Mouse (Mus musculus) limb, embryonic 15.5 days (tissue): ENCODE data around the gene Pdxk. TPM values are rescaled to one million over a fixed set of nuclear protein-coding genes. Genes with fewer than 3 reads are reported as not detected.

Source experiments
- ATAC-seq: fragments of 200-750 bp; cut with Nextera tagmentation; 2 replicates; pipeline ENCODE4 v1.8.0; 2017; ENCODE audit warnings: low read depth, moderate TSS enrichment; ENCODE audit not compliant: insufficient number of reproducible peaks, low FRiP score, low TSS enrichment
- H3K27ac ChIP-seq: fragments of 300-500 bp; sonication (generic); 2 replicates; pipeline ENCODE4 v1.5.1; 2015; ENCODE audit warnings: moderate library complexity, mild to moderate bottlenecking, inconsistent platforms
- H3K27me3 ChIP-seq: fragments of 300-500 bp; sonication (generic); 2 replicates; pipeline ENCODE4 v1.6.1; 2015; ENCODE audit warnings: inconsistent platforms
- H3K36me3 ChIP-seq: fragments of 300-500 bp; sonication (generic); 2 replicates; pipeline ENCODE4 v1.6.1; 2015; ENCODE audit warnings: inconsistent platforms
- H3K4me1 ChIP-seq: fragments of 300-500 bp; sonication (generic); 2 replicates; pipeline ENCODE4 v1.6.1; 2015; ENCODE audit warnings: inconsistent platforms
- H3K4me2 ChIP-seq: fragments of 300-500 bp; sonication (generic); 2 replicates; pipeline ENCODE4 v1.6.1; 2015; ENCODE audit warnings: mild to moderate bottlenecking, inconsistent platforms
- H3K4me3 ChIP-seq: fragments of 300-500 bp; sonication (generic); 2 replicates; pipeline ENCODE4 v1.5.1; 2015; ENCODE audit warnings: mild to moderate bottlenecking, inconsistent platforms
- H3K9ac ChIP-seq: fragments of 300-500 bp; sonication (generic); 2 replicates; pipeline ENCODE4 v1.6.1; 2015; ENCODE audit warnings: inconsistent platforms
- H3K9me3 ChIP-seq: fragments of 300-500 bp; sonication (generic); 2 replicates; pipeline ENCODE4 v1.6.1; 2016; ENCODE audit warnings: inconsistent platforms
- WGBS: fragments of 180-500 bp; shearing (Covaris S2); methylation state at CpG from one replicate; pipeline ENCODE4 v1.1.7; 2015; 5-methylcytosine and 5-hydroxymethylcytosine counted together
- polyA plus RNA-seq: library from polyadenylated mRNA; unstranded; fragments of >200 nt; fragmentation: Nextera tagmentation; extraction: Ambion mirVana; gene quantifications from 2 replicates; pipeline ENCODE4 v1.2.1, GENCODE M21; 2015

The Pdxk gene
- polyA plus RNA-seq, 1 experiment from 2014 or later, result 13.1 TPM

DNA sequence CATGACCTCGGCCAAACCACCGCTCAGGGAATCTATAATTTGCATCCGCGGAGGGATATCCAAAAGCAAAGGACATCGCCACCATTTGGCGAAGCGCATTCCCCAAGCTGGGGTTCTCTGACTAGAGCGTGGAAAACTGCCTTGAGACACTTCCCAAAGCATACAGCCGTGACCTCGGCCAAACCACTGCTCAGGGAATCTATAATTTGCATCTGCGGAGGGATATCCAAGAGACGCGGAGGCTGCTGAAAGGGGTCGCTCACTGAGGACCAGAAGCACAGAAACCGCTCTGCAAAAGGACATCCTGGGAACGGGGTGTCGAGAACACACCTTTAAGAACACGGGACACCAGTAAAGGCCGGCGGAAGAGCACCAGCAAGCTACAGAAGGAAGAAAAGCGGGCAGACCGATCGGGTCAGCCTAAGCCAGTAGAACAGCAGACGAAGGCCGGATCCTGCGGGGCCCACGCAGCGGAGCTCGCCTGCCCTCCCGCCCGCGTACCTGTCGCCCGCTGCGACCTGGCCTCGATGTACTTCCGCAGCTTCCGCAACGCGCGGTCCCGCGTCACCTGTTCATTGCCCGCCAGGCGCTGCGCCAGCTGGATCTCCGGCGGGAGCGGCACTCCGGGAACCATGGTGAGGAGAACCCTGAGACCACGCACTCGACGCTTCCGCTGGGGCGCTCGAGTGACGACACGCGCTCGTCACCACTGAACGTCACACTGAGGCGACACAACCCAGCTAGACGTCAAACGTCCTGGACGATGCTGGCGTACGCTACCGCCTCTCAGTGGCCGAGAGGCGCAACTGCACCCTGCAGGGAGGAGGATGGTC is 52.2 kb downstream of the Pdxk start, which contains the start of gene Rrp1:
Rrp1 (minus strand) TSS at position 725 of the 833 bp plus-strand sequence.
- peak; percentile 81 for ATAC-seq
- Histone ChIP-seq H3K4me1 (peaks cover 17% of the 10 kb centered on the region), H3K9ac (peak within 1 kb of the TSS; percentile 96), H3K9me3 (no peaks in the 10 kb centered on the region), H3K27ac (peak within 1 kb of the TSS; percentile 91), H3K36me3 (peaks cover 36% of the 10 kb centered on the region), H3K4me2 (peak within 1 kb of the TSS; percentile 67), H3K27me3 (no peaks in the 10 kb centered on the region), H3K4me3 (peak within 1 kb of the TSS; percentile 99)
- WGBS, result under 1% methylated on average over 70 of the region's 70 CpGs

DNA sequence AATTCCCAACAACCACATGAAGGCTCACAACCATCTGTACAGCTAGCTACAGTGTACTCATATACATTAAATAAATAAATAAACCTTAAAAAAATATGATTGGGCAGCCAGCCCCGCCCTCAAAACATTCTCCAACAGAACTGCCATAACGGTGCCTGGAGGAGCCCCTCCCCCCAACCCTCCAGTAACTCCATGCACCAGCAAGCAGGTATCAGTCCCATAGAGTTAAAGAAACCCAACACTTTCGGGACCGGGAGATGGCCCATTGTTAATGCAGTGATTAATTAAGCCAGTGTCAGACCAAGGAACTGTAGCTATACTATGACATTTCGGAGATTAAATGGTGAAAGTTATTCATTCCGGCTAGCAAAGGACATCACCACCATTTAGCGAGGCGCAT is 52.9 kb downstream of the Pdxk start:
- H3K9ac ChIP-seq, result peak overlapping the region; percentile 96
- no peak for ATAC-seq
- peak overlapping the region; percentile 99 for H3K4me3 ChIP-seq
- H3K27me3 ChIP-seq, result no peaks in the 10 kb centered on the region
- H3K27ac ChIP-seq, result peak overlapping the region; percentile 91
- WGBS, result 13% methylated on average over 8 of the region's 8 CpGs
- H3K9me3 ChIP-seq, result no peaks in the 10 kb centered on the region
- peaks cover 43% of the 10 kb centered on the region for H3K36me3 ChIP-seq
- H3K4me2 ChIP-seq, result peak overlapping the region; percentile 67
- peaks cover 17% of the 10 kb centered on the region for H3K4me1 ChIP-seq

DNA sequence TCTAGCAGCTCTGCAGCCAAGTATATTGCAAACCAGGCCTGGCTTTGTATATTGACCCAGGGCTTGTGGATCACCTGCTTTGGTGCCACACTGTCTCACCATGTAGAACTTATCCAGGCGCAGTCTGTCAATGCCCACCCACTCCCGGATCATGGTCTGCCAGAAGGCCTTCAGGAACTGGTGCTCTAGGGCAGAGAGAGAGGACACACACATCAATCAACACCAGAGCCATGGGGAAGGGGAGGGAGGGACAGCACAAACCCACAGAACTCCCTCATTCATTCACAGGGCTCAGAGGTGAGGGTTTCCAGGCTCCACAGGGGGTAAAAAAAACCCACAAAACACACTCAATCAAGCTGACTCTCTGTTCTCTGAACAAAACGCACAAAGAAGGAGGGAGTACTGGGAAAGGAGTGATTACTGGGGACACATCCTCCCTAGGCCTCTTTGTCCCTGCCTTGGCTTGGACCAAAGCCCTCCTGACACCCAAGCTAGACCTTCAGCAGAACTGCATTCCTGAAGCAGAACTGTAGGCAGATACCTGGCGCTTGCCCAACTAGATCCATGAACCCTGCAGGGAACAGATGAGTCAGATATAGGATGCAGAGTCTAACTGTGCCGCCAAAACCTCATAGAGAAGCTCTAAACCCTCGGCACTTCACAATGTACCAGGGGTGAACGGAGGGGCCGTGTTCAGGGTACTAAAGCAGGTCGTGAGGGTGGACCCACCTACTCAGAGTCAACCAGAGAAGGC is 55.6 kb downstream of the Pdxk start:
- no peaks in the 10 kb centered on the region for H3K9me3 ChIP-seq
- no peak for ATAC-seq
- WGBS, result 81% methylated on average over 9 of the region's 9 CpGs
- H3K9ac ChIP-seq, result no peak overlapping the region
- no peak overlapping the region for H3K4me3 ChIP-seq
- H3K27me3 ChIP-seq, result no peaks in the 10 kb centered on the region
- H3K27ac ChIP-seq, result no peak overlapping the region
- H3K4me2 ChIP-seq, result no peak overlapping the region
- peaks cover 17% of the 10 kb centered on the region for H3K4me1 ChIP-seq
- H3K36me3 ChIP-seq, result peaks cover 64% of the 10 kb centered on the region

DNA sequence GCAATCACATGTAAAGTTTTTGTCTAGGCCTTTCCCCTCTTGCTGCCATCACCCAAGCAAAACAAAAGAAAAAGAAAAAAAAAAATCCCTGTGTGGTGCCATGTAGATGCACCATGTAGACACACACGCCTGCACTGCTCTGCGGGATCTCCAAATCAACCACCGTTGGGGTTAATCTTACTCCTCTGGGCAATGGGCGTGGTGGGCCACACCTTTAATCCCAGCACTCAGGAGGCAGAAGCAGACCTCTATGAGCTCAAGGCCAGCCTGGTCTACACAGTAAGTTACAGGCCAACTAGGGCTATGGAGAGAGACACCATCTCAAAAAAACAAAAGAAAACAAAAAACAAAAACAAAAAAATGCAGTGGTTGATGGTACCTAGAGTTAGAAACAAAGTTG is 57.6 kb downstream of the Pdxk start:
- WGBS, result 90% methylated on average over 4 of the region's 4 CpGs
- Histone ChIP-seq H3K27ac (no peak overlapping the region), H3K4me3 (no peak overlapping the region), H3K4me1 (peaks cover 11% of the 10 kb centered on the region), H3K9ac (0 out of 2 replicates have a peak overlapping the region, but pooled peaks have one; percentile 1), H3K9me3 (no peaks in the 10 kb centered on the region), H3K27me3 (no peaks in the 10 kb centered on the region), H3K4me2 (no peak overlapping the region), H3K36me3 (peaks cover 85% of the 10 kb centered on the region)
- ATAC-seq, result no peak

DNA sequence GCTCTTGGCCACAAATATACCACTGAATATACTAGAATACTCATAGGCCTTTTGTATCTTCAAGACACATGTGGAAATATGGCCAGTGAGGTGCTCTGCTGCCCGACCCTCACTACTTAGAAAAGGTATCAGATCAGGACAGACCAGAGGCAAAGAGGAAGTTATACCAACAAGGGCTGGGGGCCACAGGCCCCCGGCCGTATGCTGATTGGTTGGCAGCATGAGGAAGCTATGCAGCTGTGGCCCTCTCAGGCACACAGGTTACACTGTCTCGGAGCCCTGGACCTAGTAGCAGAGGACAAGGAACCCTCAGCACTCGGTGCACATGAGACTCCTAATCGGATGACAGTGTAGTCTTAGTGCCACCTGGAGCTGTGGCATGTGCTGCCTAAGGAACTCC is 58.6 kb downstream of the Pdxk start:
- H3K27me3 ChIP-seq, result no peaks in the 10 kb centered on the region
- no peak overlapping the region for H3K4me2 ChIP-seq
- H3K27ac ChIP-seq, result no peak overlapping the region
- no peak overlapping the region for H3K9ac ChIP-seq
- no peak overlapping the region for H3K4me3 ChIP-seq
- H3K9me3 ChIP-seq, result no peaks in the 10 kb centered on the region
- H3K4me1 ChIP-seq, result peaks cover under 1% of the 10 kb centered on the region; the same call in 1 of the 2 replicates
- ATAC-seq, result no peak
- WGBS, result 90% methylated on average over 6 of the region's 6 CpGs
- H3K36me3 ChIP-seq, result peaks cover 95% of the 10 kb centered on the region

DNA sequence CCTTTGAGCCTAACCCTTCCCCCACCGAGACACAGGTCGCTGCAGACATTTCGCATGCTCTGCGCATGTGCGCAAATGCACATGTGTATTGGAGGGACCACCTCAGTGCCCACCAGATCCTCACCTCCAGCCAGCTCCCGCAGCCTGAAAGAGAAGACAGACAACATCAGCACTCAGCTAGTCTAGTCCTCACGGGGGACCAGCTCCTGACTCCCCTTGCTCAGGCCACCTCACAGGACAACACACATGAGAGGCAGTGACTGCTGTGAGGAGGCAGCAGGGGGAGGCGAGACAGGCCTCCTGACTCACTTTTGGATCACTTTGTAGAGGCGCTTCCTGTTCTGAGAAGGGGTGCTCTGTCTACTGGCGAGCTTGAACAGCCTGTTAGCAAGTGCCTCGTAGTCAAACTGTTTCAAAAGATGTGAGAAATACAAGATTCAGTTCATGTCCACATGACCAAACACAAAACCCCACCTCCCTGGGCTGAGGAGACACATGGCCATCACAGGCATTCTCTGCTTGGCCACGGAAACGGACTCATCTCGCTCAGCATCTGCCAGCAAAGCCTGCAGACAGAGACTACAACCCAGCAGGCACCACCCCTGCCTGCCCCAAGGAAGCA is 62.4 kb downstream of the Pdxk start:
- 92% methylated on average over 14 of the region's 14 CpGs for WGBS
- Histone ChIP-seq H3K27me3 (no peaks in the 10 kb centered on the region), H3K9me3 (no peaks in the 10 kb centered on the region), H3K27ac (no peak overlapping the region), H3K4me1 (no peaks in the 10 kb centered on the region), H3K36me3 (peaks cover 77% of the 10 kb centered on the region), H3K4me2 (no peak overlapping the region), H3K4me3 (no peak overlapping the region), H3K9ac (no peak overlapping the region)
- ATAC-seq, result no peak

DNA sequence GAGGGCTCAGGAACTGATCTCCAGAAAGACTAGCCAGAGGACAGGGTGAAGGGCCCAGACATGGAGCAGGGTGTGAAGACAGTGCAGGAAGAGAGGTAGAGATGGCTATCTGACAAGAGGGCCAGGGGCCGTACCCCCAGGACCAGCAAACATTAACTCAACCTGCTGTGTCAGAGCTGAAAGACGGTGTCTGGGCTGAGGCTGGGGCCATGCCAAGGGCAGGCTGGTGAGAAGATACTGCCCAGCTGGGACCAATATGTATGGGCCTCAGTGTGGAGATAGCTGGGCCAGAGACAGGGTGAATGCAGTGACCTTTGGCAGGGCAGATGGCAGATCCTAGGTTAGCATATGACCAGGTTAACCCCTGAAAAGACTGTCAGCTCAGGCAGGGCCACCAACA is 63.6 kb downstream of the Pdxk start:
- no peaks in the 10 kb centered on the region for H3K27me3 ChIP-seq
- H3K9me3 ChIP-seq, result no peaks in the 10 kb centered on the region
- H3K27ac ChIP-seq, result no peak overlapping the region
- H3K4me1 ChIP-seq, result peaks cover 5% of the 10 kb centered on the region
- no peak overlapping the region for H3K9ac ChIP-seq
- no peak for ATAC-seq
- peaks cover 64% of the 10 kb centered on the region for H3K36me3 ChIP-seq
- H3K4me3 ChIP-seq, result no peak overlapping the region
- no peak overlapping the region for H3K4me2 ChIP-seq
- 85% methylated on average over 2 of the region's 2 CpGs for WGBS

DNA sequence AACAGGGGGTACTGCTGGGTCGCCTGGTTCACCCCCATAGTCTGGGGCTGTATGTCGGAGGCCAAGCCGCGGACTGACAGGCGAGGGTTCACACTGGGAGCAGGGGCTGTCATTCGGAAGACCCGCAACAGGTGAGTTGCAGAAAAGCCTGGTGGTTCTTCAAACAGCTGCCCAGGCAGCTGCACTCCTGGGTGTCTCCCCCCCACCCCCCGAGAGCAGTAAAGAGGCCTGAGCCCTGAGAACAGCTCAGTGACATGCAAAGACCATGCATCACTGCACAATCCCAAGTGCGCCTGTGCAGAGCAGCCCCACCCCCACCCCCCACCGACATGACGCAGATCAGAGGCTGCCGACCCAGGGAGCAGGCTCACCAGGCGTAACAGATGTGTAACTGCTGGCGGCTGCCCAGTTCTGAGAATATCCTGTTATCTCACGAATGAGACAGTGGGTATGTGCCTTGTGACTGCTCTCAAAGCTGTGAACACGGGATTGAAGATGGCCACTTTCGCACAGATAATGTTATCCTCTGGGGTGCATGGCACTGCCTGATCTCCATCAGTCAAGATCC is 65.6 kb downstream of the Pdxk start:
- Histone ChIP-seq H3K4me3 (no peak overlapping the region), H3K9me3 (no peaks in the 10 kb centered on the region), H3K27me3 (no peaks in the 10 kb centered on the region), H3K36me3 (peaks cover 47% of the 10 kb centered on the region), H3K4me1 (peaks cover 6% of the 10 kb centered on the region), H3K9ac (0 out of 2 replicates have a peak overlapping the region, but pooled peaks have one; percentile 2), H3K4me2 (no peak overlapping the region), H3K27ac (0 out of 2 replicates have a peak overlapping the region, but pooled peaks have one; percentile 0)
- WGBS, result 44% methylated on average over 17 of the region's 17 CpGs
- peak; percentile 50; the same call in 1 of the 2 replicates for ATAC-seq

DNA sequence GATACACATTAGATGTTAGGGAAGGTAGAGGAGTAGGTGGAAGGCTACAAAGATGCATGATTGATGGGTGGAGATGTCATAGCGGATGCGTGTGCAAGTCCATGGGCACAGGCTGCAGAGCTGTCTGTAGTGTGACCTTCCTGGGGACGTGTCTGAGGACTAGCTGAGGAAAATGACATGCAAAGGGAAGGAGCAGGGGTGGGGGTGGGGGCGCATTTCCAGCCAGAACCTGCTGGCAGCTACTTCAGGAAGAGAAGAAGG is 68.2 kb downstream of the Pdxk start:
- Histone ChIP-seq H3K4me2 (no peak overlapping the region), H3K27ac (no peak overlapping the region)
- 67% methylated on average over 4 of the region's 4 CpGs for WGBS

DNA sequence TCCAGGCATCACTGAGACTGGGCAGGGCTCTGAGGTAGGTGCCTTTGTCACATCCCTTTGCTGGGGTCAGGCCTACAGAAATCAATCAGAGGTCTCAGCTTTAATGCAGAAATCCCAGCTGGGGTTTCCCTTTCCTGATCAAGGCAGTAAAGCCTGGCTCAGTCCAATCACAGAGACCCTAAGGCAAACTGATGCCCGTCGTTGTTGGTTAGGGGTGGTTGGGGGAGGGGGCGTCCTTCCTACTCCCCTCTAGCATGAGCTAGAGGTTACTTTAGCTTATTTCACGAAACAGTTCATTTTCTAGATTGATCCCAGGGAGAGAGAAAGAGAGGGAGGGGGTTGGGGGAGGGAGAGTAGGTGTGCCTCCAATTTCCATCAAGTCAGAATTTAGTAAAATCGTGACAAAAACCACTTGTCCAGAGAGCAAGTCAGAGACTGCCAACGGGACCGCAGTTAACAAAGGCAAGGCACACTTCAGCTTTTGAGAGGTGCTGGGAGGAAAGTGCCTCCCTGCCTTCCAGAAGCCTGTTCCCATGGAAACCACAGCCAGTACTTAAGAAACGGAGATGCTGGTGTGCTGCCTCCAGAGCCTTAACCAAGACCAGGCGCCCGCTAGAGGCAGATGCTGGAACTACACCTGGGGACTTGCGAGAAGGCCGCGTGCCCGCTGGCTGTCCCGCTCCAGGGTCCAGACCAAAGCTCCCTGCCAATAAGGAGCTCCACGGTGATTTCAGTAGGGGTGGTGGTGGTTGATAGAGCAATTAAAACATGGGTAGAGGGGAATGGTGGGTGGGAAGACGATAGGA is 68.8 kb downstream of the Pdxk start:
- Histone ChIP-seq H3K9me3 (no peaks in the 10 kb centered on the region), H3K27me3 (peaks cover 14% of the 10 kb centered on the region), H3K9ac (no peak overlapping the region), H3K27ac (no peak overlapping the region), H3K4me1 (peaks cover 6% of the 10 kb centered on the region), H3K4me3 (no peak overlapping the region), H3K4me2 (no peak overlapping the region), H3K36me3 (peaks cover 16% of the 10 kb centered on the region)
- 4% methylated on average over 17 of the region's 17 CpGs for WGBS
- ATAC-seq, result no peak

More for the DNA sequence above, 68.2 kb downstream of the Pdxk start:
- H3K36me3 ChIP-seq, result peaks cover 21% of the 10 kb centered on the region
- no peak for ATAC-seq
- H3K9me3 ChIP-seq, result no peaks in the 10 kb centered on the region
- H3K4me3 ChIP-seq, result no peak overlapping the region
- H3K9ac ChIP-seq, result no peak overlapping the region
- peaks cover 6% of the 10 kb centered on the region for H3K4me1 ChIP-seq
- peaks cover 10% of the 10 kb centered on the region for H3K27me3 ChIP-seq

DNA sequence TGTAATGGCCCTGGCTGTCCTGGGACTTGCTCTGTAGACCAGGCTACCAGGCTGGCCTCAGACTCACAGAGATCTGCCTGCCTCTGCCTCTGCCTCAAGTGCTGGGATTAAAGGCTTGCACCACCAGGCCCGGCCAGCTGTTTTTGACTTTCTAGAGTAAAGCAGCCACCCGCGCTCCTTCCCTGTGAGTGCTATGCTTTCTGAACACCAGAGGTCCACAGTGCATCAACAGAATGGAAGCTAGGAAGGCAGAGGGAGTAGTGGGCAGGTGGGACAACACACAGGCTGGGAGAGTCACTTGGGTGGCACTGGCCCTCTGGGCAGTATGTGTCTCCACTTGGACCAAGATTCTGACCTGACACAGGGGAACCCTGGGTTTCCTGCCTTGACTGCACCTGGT is 69.4 kb downstream of the Pdxk start:
- Histone ChIP-seq H3K4me2 (no peak overlapping the region), H3K9ac (no peak overlapping the region), H3K27me3 (peaks cover 20% of the 10 kb centered on the region), H3K27ac (no peak overlapping the region), H3K36me3 (peaks cover 9% of the 10 kb centered on the region), H3K4me1 (peaks cover 10% of the 10 kb centered on the region), H3K4me3 (no peak overlapping the region), H3K9me3 (no peaks in the 10 kb centered on the region)
- ATAC-seq, result no peak
- WGBS, result 78% methylated on average over 3 of the region's 3 CpGs
